Mouse (Mus musculus): ENCODE results near the gene Chic2.

Chic2 gene

GRCm38 (mm10) chr5:75044310-75044904, at the start of gene Chic2:
TSS of gene Chic2 (minus strand) at chr5:75044774.
- DNase-seq (ENCODE audit: extremely low read depth, low read depth): peak; percentile 14

- DNase-seq (ENCODE audit: extremely low read depth, low read depth): no peak
These were observed 41.3 kb upstream of the Chic2 start for GRCm38 (mm10) chr5:75085906-75086305.

GRCm38 (mm10) chr5:75085521-75085875, 40.9 kb upstream of the Chic2 start:
- no peak for DNase-seq (ENCODE audit: extremely low read depth, low read depth)

GRCm38 (mm10) chr5:75084871-75085520, 40.4 kb upstream of the Chic2 start:
- DNase-seq (ENCODE audit: extremely low read depth, low read depth): no peak

- DNase-seq (ENCODE audit: extremely low read depth, low read depth): no peak
These were observed 39.9 kb upstream of the Chic2 start for GRCm38 (mm10) chr5:75084393-75084870.

- no peak for DNase-seq (ENCODE audit: extremely low read depth, low read depth)
These were observed 39.2 kb upstream of the Chic2 start for GRCm38 (mm10) chr5:75083591-75084392.

GRCm38 (mm10) chr5:75083061-75083460, 38.5 kb upstream of the Chic2 start:
- no peak for DNase-seq (ENCODE audit: extremely low read depth, low read depth)

- DNase-seq (ENCODE audit: extremely low read depth, low read depth): no peak
These were observed 37.9 kb upstream of the Chic2 start for GRCm38 (mm10) chr5:75082439-75082838.

GRCm38 (mm10) chr5:75079564-75079963, 35.0 kb upstream of the Chic2 start:
- DNase-seq (ENCODE audit: extremely low read depth, low read depth): no peak

GRCm38 (mm10) chr5:75077051-75077380, 32.4 kb upstream of the Chic2 start:
- no peak for DNase-seq (ENCODE audit: extremely low read depth, low read depth)

GRCm38 (mm10) chr5:75076326-75077050, 31.9 kb upstream of the Chic2 start:
- DNase-seq (ENCODE audit: extremely low read depth, low read depth): no peak

- DNase-seq (ENCODE audit: extremely low read depth, low read depth): no peak
These were observed 30.9 kb upstream of the Chic2 start, which contains the start of gene Gsx2 for GRCm38 (mm10) chr5:75075383-75075941. TSS of gene Gsx2 (plus strand) at chr5:75075601.

- DNase-seq (ENCODE audit: extremely low read depth, low read depth): no peak
These were observed 30.2 kb upstream of the Chic2 start for GRCm38 (mm10) chr5:75074537-75075382.

- DNase-seq (ENCODE audit: extremely low read depth, low read depth): no peak
These were observed 29.6 kb upstream of the Chic2 start for GRCm38 (mm10) chr5:75074132-75074531.

GRCm38 (mm10) chr5:75073684-75074083, 29.1 kb upstream of the Chic2 start:
- no peak for DNase-seq (ENCODE audit: extremely low read depth, low read depth)

- no peak for DNase-seq (ENCODE audit: extremely low read depth, low read depth)
These were observed 28.6 kb upstream of the Chic2 start for GRCm38 (mm10) chr5:75073167-75073566.

- DNase-seq (ENCODE audit: extremely low read depth, low read depth): no peak
These were observed 28.0 kb upstream of the Chic2 start for GRCm38 (mm10) chr5:75072532-75072931.

GRCm38 (mm10) chr5:75071951-75072350, 27.4 kb upstream of the Chic2 start:
- no peak for DNase-seq (ENCODE audit: extremely low read depth, low read depth)

- DNase-seq (ENCODE audit: extremely low read depth, low read depth): no peak
These were observed 26.2 kb upstream of the Chic2 start for GRCm38 (mm10) chr5:75070656-75071375.

GRCm38 (mm10) chr5:75070132-75070531, 25.6 kb upstream of the Chic2 start:
- DNase-seq (ENCODE audit: extremely low read depth, low read depth): no peak

Measured in MEL-GATA-1-ER (cell line).